Comparison of ENCODE assay signal across 8 mouse cellular contexts in the genomic region with DNA sequence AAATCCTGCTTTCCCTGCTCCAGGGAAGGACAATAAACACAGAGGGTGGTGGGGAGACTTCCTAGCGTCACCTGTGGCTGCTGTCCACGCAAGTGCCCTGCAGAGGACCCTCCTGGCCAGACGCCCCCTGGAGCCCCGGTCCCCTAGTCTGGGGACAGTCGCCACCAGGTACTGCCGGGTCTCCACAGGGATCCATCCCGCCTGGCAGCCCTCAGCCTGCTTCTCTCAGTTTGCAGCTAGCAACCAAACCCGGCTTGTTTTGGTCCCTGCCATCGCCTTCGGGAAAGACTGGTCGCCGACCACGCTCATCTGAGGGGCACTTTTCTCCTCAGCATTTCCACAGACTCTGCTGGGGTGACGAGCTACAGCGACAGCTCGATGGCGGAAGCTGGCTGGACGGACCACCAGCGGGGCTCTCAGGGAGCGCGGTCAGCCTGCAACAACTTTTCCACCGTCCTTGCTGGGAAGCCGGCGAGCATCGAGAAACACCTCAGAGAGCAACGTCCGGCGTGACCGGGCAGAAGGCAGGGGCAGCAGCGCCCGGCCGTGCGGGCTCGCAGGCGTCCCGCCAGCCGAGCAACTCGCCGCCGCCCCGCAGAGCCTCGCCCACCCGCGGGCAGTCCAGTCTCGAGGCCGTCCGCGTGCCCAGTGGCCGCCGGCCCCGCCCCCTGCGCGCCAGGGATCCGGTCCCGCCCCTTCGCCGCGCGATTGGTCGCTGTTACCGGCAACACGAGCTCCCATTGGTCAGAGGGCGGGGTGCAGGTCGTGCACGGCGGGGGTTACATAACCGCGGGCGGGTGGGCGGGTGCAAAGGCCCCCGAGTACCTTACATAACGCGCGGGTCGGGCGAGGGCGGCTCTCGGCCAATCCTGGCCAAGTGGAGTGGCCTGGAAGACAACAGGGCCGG. TPM values are rescaled to one million over a fixed set of nuclear protein-coding genes. Genes with fewer than 3 reads are reported as not detected.
DNase-seq lines count a peak whose midpoint lies in the region; ATAC-seq lines count a peak whose summit lies in the region.

A gene (minus strand): TSS at position 629 of the 907 bp plus-strand sequence.

- DNase-seq in T-cell, adult 2 months (ENCODE audit: low spot score): peak; percentile 85
- peak; percentile 99 for DNase-seq in cerebellum, postnatal 36 days
- DNase-seq in frontal cortex, postnatal 36 days (ENCODE audit: low spot score in 2 of 2): peak; percentile 97 to 98
- DNase-seq in left cerebral cortex, adult 11 months (ENCODE audit: low spot score): peak; percentile 96
- DNase-seq in lung, postnatal 4 days: peak; percentile 98 to 99
- peak; percentile 92 for DNase-seq in retina, postnatal 7 days (ENCODE audit: low read depth, low spot score)
- DNase-seq in urinary bladder, adult 2 months (ENCODE audit: low spot score): peak; percentile 96

- peak within 1 kb of the TSS; percentile 97 for H3K4me2 ChIP-seq in hindbrain, embryonic 15.5 days

- no peaks in the 10 kb centered on the region for H3K9me3 ChIP-seq in hindbrain, embryonic 15.5 days

- WGBS in hindbrain, embryonic 15.5 days: under 1% methylated on average over 76 of the region's 79 CpGs

- H3K4me3 ChIP-seq in hindbrain, embryonic 15.5 days: peak within 1 kb of the TSS; percentile 72

- peak within 1 kb of the TSS; percentile 61 for H3K27ac ChIP-seq in hindbrain, embryonic 15.5 days (replicated peaks)

- peak; percentile 96 for ATAC-seq in hindbrain, embryonic 15.5 days (ENCODE audit: low FRiP score, low read depth)

- H3K9ac ChIP-seq in hindbrain, embryonic 15.5 days: peak within 1 kb of the TSS; percentile 52

- H3K4me1 ChIP-seq in hindbrain, embryonic 15.5 days (replicated peaks): peaks cover 17% of the 10 kb centered on the region

- no peaks in the 10 kb centered on the region; the same call in 1 of the 2 replicates for H3K27me3 ChIP-seq in hindbrain, embryonic 15.5 days

- peaks cover 18% of the 10 kb centered on the region for H3K36me3 ChIP-seq in hindbrain, embryonic 15.5 days

RNA-seq across cellular contexts. Expression of the gene that starts here (rescaled TPM):
- polyA plus RNA-seq in hindbrain, embryonic 15.5 days (2015; fragmentation: Nextera tagmentation; extraction: Ambion mirVana): 4.2 and 4.6 TPM in 2 replicates
- polyA plus RNA-seq in urinary bladder, adult 2 months (2012; rRNA removed): 66.9 and 67.9 TPM in 2 replicates

Comparison
In these comparisons a context has a peak if more than half of its experiments do, and no peak if none do; other contexts are left out.
1. Peak in every context shown above with its lines: DNase-seq, ATAC-seq, H3K4me3 ChIP-seq and H3K27ac ChIP-seq.
2. RNA of the gene that starts here (polyA plus RNA-seq): 66.9 to 67.9 TPM in urinary bladder, adult 2 months; 4.2 to 4.6 TPM in hindbrain, embryonic 15.5 days; every median in the first group is over 10 times any median in the second.